Mouse (Mus musculus) liver, adult 2 months (tissue): ENCODE measurements around the gene Ism2. TPM values are rescaled to one million over a fixed set of nuclear protein-coding genes. Genes with fewer than 3 reads are reported as not detected.

ENCODE experiments used
- DNase-seq: peaks from one replicate; pipeline ENCODE4 v3.0.0-alpha.2; 2011; ENCODE audit warnings: low read depth, low spot score; ENCODE audit errors: extremely low read depth
- H3K27ac ChIP-seq: fragments of 200-500 bp; replicated peaks from 2 replicates; pipeline ENCODE4 v1.5.1; 2012; ENCODE audit warnings: low read depth, mild to moderate bottlenecking, control low read depth, inconsistent platforms, low read length; ENCODE audit not compliant: insufficient read depth
- H3K27me3 ChIP-seq: fragments of 200-500 bp; 2 replicates; pipeline ENCODE4 v1.6.1; 2012; ENCODE audit warnings: mild to moderate bottlenecking, moderate library complexity, low read length, inconsistent platforms; ENCODE audit not compliant: control insufficient read depth, insufficient read depth
- H3K36me3 ChIP-seq: fragments of 200-500 bp; 2 replicates; pipeline ENCODE4 v1.6.1; 2012; ENCODE audit warnings: low read length, inconsistent platforms; ENCODE audit not compliant: control insufficient read depth, insufficient read depth
- H3K4me1 ChIP-seq: fragments of 200-500 bp; 2 replicates; pipeline ENCODE4 v1.6.1; 2011; ENCODE audit warnings: low read length; ENCODE audit not compliant: control insufficient read depth, insufficient read depth
- H3K4me3 ChIP-seq: fragments of 200-500 bp; 2 replicates; pipeline ENCODE4 v1.5.1; 2011; ENCODE audit warnings: low read depth, mild to moderate bottlenecking, control low read depth, low read length, moderate library complexity; ENCODE audit not compliant: insufficient read depth
- H3K79me2 ChIP-seq: fragments of 200-500 bp; 2 replicates; pipeline ENCODE4 v1.6.1; 2012; ENCODE audit warnings: inconsistent platforms, mild to moderate bottlenecking, low read length, moderate library complexity; ENCODE audit not compliant: control insufficient read depth, insufficient read depth
- H3K9ac ChIP-seq: fragments of 200-500 bp; 2 replicates; pipeline ENCODE4 v1.6.1; 2012; ENCODE audit warnings: low read depth, mild to moderate bottlenecking, control low read depth, inconsistent platforms, low read length
- CTCF ChIP-seq: fragments of 200-500 bp; IDR thresholded peaks from 2 replicates; pipeline ENCODE4 v1.5.1; 2011; ENCODE audit warnings: low read depth, low read length, control low read depth
- POLR2A ChIP-seq: fragments of 200-500 bp; IDR thresholded peaks from 2 replicates; pipeline ENCODE4 v1.6.1; 2011; ENCODE audit warnings: low read length, control low read depth; ENCODE audit not compliant: insufficient read depth; ENCODE audit errors: extremely low read depth
- WGBS: fragments of 180-500 bp; shearing (Covaris S2); methylation state at CpG from one replicate; pipeline ENCODE4 v1.1.7; 2018; 5-methylcytosine and 5-hydroxymethylcytosine counted together
- polyA plus RNA-seq: library from polyadenylated mRNA; depleted of rRNA; stranded (reverse); fragments of >200 nt; gene quantifications from 2 replicates; pipeline ENCODE4 v1.2.3, GENCODE M21; 2012; rRNA removed
- total RNA-seq: library from RNA; depleted of rRNA; stranded (reverse); fragments of >200 nt; gene quantifications from 2 replicates; pipeline ENCODE4 v1.2.3, GENCODE M21; 2014; rRNA removed

Gene Ism2
- 0.18 and 0.27 TPM in 2 replicates for total RNA-seq
- 0.28 and 0.60 TPM in 2 replicates for polyA plus RNA-seq

DNA sequence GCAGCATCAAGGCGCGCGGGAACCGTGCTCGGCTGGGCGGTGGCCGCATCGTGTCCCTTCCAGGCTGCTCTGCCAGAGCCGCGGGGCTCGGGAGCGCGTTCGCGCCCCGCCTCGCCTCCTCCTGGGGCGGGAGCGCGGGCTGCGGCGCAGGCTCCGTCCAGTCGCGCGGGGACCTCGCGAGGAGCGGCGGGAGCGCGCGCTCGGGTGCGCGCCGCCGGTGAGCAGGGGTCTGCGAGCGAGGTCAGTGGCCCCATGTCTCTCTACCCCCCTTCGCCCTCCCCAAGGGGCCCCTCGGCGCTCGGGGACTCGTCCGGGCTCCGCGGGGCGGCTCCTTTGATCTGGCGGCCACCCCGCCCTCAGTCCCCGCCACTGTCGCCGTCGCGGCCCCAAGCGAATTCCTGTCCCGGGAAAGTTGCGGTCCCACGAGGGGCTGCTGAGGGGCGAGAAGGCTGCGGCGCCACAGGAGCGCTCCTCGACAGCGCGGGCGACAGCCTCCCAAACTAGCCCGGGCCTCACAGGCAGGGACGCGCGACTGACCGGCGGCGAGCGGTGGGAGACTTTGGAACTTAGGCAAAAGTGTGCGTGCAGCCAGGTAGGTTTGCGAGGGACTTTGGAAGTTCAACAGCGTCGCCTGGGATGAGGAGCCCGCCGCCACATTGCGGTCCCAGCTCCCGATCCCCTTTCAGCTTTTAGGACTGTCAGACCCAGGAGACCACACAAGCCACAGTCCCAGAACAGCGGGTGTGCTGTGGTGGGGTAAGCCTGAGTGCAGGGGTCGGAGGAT, at the start of gene Ism2:
Gene Ism2 (minus strand): TSS at position 49 of the 784 bp plus-strand sequence.
- under 1% methylated on average over 86 of the region's 86 CpGs for WGBS
- Histone ChIP-seq H3K27me3 (peaks cover 6% of the 10 kb centered on the region; the same call in 1 of the 2 replicates), H3K4me3 (peak within 1 kb of the TSS; percentile 83), H3K9ac (peak within 1 kb of the TSS; percentile 88), H3K4me1 (peaks cover 7% of the 10 kb centered on the region; the same call in 1 of the 2 replicates), H3K79me2 (no peaks in the 10 kb centered on the region), H3K27ac (no peak within 1 kb of the TSS), H3K36me3 (no peaks in the 10 kb centered on the region)
- TF ChIP-seq CTCF = no peak
- no peak for TF ChIP-seq POLR2A
- DNase-seq = peak; percentile 47

DNA sequence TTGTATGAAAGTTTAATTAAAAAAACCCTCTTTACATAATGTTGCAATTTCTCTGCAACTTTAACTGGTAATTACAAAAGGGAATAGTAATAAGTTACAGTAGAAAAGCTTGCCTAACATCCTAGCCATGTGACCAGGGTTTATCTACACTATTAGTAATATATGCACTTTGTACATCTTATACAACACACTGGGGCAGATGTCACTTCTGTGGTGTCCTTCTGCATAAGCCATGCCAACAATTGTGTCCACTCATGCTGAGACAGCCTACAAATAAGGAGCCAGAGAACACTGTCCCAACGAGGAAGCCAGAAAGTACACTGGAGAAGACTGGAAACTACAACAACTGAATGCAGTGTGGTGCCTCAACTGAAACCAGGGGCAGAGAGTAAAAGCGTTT, 48.5 kb upstream of the Ism2 start:
- H3K27me3 ChIP-seq = no peaks in the 10 kb centered on the region
- peak; percentile 56 for DNase-seq
- H3K27ac ChIP-seq = no peak overlapping the region
- WGBS = 22% methylated on average over 2 of the region's 2 CpGs
- peaks cover 3% of the 10 kb centered on the region; the same call in 1 of the 2 replicates for H3K4me1 ChIP-seq
- TF ChIP-seq POLR2A (no peak), CTCF (no peak)
- H3K4me3 ChIP-seq = no peak overlapping the region
- H3K9ac ChIP-seq = no peak overlapping the region
- peaks cover 18% of the 10 kb centered on the region for H3K36me3 ChIP-seq
- H3K79me2 ChIP-seq = no peaks in the 10 kb centered on the region

DNA sequence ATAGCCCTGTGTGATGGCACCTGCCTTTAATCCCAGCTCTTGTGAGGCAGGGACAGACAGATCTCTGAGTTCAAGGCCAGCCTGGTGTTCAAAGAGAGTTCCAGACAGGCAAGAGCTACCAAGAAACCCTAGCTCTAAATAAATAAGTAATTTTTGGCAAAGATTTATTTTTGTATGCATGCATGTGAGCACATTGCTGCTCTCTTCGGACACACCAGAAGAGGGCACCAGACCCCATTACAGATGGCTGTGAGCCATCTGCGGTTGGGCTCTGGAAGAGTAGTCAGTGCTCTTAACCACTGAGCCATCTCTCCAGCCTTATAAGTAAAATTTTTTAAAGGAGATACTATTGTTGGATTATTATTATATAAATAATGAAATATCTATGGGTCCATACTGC, 48.0 kb upstream of the Ism2 start:
- 87% methylated on average over 2 of the region's 2 CpGs for WGBS
- H3K27me3 ChIP-seq = no peaks in the 10 kb centered on the region
- no peaks in the 10 kb centered on the region for H3K79me2 ChIP-seq
- no peak overlapping the region for H3K4me3 ChIP-seq
- TF ChIP-seq POLR2A (no peak), CTCF (peak; percentile 54)
- no peak for DNase-seq
- peaks cover 4% of the 10 kb centered on the region; the same call in 1 of the 2 replicates for H3K4me1 ChIP-seq
- no peak overlapping the region for H3K27ac ChIP-seq
- H3K9ac ChIP-seq = no peak overlapping the region
- H3K36me3 ChIP-seq = peaks cover 18% of the 10 kb centered on the region

DNA sequence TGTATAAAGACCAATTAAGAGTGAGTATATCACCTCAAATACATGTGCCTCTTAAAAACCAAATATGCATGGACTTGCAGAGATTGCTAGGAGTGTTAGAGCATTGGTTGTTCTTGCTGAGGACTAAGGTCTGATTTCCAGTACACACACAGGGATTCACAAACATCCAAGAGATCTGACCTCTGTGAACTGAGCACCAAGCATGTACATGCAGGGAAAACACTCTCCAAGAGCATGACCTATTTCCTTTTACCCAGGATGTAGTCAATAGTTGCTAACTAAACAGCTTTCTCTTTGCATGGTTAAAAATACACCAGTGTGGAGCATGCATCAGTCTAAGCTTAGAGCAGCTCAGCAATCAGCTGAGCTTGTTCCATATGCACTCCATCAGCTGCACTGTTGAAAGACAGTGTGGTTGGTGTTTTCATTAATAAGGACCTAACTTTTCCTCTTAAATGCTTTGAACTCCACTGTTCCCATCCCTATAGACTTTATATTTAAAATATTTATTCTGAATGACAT, 43.6 kb upstream of the Ism2 start:
- H3K27ac ChIP-seq = no peak overlapping the region
- peak; percentile 60 for DNase-seq

DNA sequence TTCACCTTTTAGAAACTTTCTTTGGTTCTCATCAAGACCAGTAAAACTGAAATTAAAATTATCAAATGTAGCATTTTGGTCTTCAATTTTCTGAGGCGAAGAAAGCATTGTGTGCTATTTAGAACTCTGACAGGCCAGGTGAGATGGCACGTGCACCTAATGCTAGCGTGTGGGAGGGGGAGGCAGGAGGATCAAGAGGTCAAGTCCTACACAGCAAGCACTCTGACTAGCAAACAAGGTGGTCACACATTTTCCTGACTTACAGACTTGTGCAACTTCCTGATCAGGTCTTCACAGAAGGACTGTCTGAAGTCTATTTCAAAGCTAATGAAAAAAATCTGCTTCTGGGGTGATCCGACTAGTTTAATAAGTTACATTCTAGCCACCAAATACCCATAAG, 38.6 kb upstream of the Ism2 start:
- WGBS = 78% methylated on average over 4 of the region's 4 CpGs
- no peak overlapping the region for H3K27ac ChIP-seq
- DNase-seq = no peak
- peaks cover 1% of the 10 kb centered on the region; the same call in 1 of the 2 replicates for H3K4me1 ChIP-seq
- H3K4me3 ChIP-seq = no peak overlapping the region
- no peaks in the 10 kb centered on the region for H3K27me3 ChIP-seq
- no peak overlapping the region for H3K9ac ChIP-seq
- no peak for TF ChIP-seq CTCF
- TF ChIP-seq POLR2A = no peak
- H3K79me2 ChIP-seq = 0 out of 2 replicates have a peak, but pooled peaks cover 2% of the 10 kb centered on the region
- peaks cover 33% of the 10 kb centered on the region for H3K36me3 ChIP-seq

More for the DNA sequence above, 43.6 kb upstream of the Ism2 start:
- TF ChIP-seq POLR2A (no peak), CTCF (no peak)
- H3K4me3 ChIP-seq = no peak overlapping the region
- H3K9ac ChIP-seq = no peak overlapping the region
- no peaks in the 10 kb centered on the region for H3K79me2 ChIP-seq
- H3K4me1 ChIP-seq = peaks cover 3% of the 10 kb centered on the region; the same call in 1 of the 2 replicates
- H3K36me3 ChIP-seq = peaks cover 41% of the 10 kb centered on the region
- no peaks in the 10 kb centered on the region for H3K27me3 ChIP-seq
